Mouse (Mus musculus): ENCODE data around the gene Ces2e. TPM values are rescaled to one million over a fixed set of nuclear protein-coding genes. Genes with fewer than 3 reads are reported as not detected.

Gene Ces2e
- polyA plus RNA-seq, 1 experiment from 2014 or later, result 7.9 TPM

- H3K27ac ChIP-seq (ENCODE audit: low read length), result no peak overlapping the region
- H3K4me1 ChIP-seq (ENCODE audit: control insufficient read depth, insufficient read depth, low read length), result no peaks in the 10 kb centered on the region
- no peaks in the 10 kb centered on the region for H3K27me3 ChIP-seq (ENCODE audit: control insufficient read depth, insufficient read depth, low read length)
- H3K4me3 ChIP-seq (replicated peaks; ENCODE audit: low read length), result no peak overlapping the region
- ATAC-seq (ENCODE audit: insufficient read depth, low FRiP score), result no peak
- H3K36me3 ChIP-seq (ENCODE audit: control insufficient read depth, insufficient read depth, low read length), result no peaks in the 10 kb centered on the region
- no peaks in the 10 kb centered on the region for H3K9me3 ChIP-seq (replicated peaks; ENCODE audit: control insufficient read depth, low read length)
- 74% methylated on average over 5 of the region's 5 CpGs for WGBS
- H3K9ac ChIP-seq (ENCODE audit: low read length), result no peak overlapping the region
- H3K4me2 ChIP-seq (ENCODE audit: low read depth, low read length), result no peak overlapping the region
Observed at GRCm38 (mm10) chr8:104949031-104949430, 23.0 kb downstream of the Ces2e start.

GRCm38 (mm10) chr8:104961537-104961961, 35.5 kb downstream of the Ces2e start, which contains the start of gene Ces2g:
Gene Ces2g (plus strand): TSS chr8:104961718.
- Histone ChIP-seq H3K9me3 (replicated peaks; ENCODE audit: control insufficient read depth, low read length) (no peaks in the 10 kb centered on the region), H3K4me3 (replicated peaks; ENCODE audit: low read length) (no peak within 1 kb of the TSS), H3K36me3 (ENCODE audit: control insufficient read depth, insufficient read depth, low read length) (no peaks in the 10 kb centered on the region), H3K4me2 (ENCODE audit: low read depth, low read length) (no peak within 1 kb of the TSS), H3K27ac (ENCODE audit: low read length) (no peak within 1 kb of the TSS; the same call in 1 of the 2 replicates), H3K9ac (ENCODE audit: low read length) (no peak within 1 kb of the TSS), H3K4me1 (ENCODE audit: control insufficient read depth, insufficient read depth, low read length) (no peaks in the 10 kb centered on the region), H3K27me3 (ENCODE audit: control insufficient read depth, insufficient read depth, low read length) (no peaks in the 10 kb centered on the region)
- ATAC-seq (ENCODE audit: insufficient read depth, low FRiP score), result peak; percentile 58; the same call in 1 of the 2 replicates
- WGBS, result 53% methylated on average over 5 of the region's 5 CpGs

GRCm38 (mm10) chr8:104962229-104962901, 36.3 kb downstream of the Ces2e start:
- 69% methylated on average over 8 of the region's 8 CpGs for WGBS
- peak; percentile 22; the same call in 1 of the 2 replicates for ATAC-seq (ENCODE audit: insufficient read depth, low FRiP score)
- H3K27me3 ChIP-seq (ENCODE audit: control insufficient read depth, insufficient read depth, low read length), result no peaks in the 10 kb centered on the region
- H3K4me3 ChIP-seq (replicated peaks; ENCODE audit: low read length), result no peak overlapping the region
- peak overlapping the region; percentile 53; the same call in 1 of the 2 replicates for H3K27ac ChIP-seq (ENCODE audit: low read length)
- no peaks in the 10 kb centered on the region for H3K9me3 ChIP-seq (replicated peaks; ENCODE audit: control insufficient read depth, low read length)
- no peaks in the 10 kb centered on the region for H3K4me1 ChIP-seq (ENCODE audit: control insufficient read depth, insufficient read depth, low read length)
- H3K9ac ChIP-seq (ENCODE audit: low read length), result no peak overlapping the region
- no peaks in the 10 kb centered on the region for H3K36me3 ChIP-seq (ENCODE audit: control insufficient read depth, insufficient read depth, low read length)
- H3K4me2 ChIP-seq (ENCODE audit: low read depth, low read length), result no peak overlapping the region

- ATAC-seq (ENCODE audit: insufficient read depth, low FRiP score), result 0 out of 2 replicates have a peak, but pooled peaks have one; percentile 27
- Histone ChIP-seq H3K9me3 (replicated peaks; ENCODE audit: control insufficient read depth, low read length) (no peaks in the 10 kb centered on the region), H3K4me2 (ENCODE audit: low read depth, low read length) (no peak overlapping the region), H3K4me1 (ENCODE audit: control insufficient read depth, insufficient read depth, low read length) (no peaks in the 10 kb centered on the region), H3K27ac (ENCODE audit: low read length) (peak overlapping the region; percentile 53; the same call in 1 of the 2 replicates), H3K36me3 (ENCODE audit: control insufficient read depth, insufficient read depth, low read length) (no peaks in the 10 kb centered on the region), H3K4me3 (replicated peaks; ENCODE audit: low read length) (no peak overlapping the region), H3K9ac (ENCODE audit: low read length) (no peak overlapping the region), H3K27me3 (ENCODE audit: control insufficient read depth, insufficient read depth, low read length) (no peaks in the 10 kb centered on the region)
- WGBS, result 72% methylated on average over 4 of the region's 4 CpGs
Observed at GRCm38 (mm10) chr8:104963375-104963894, 37.4 kb downstream of the Ces2e start.

GRCm38 (mm10) chr8:104984126-104984525, 58.1 kb downstream of the Ces2e start:
- H3K36me3 ChIP-seq (ENCODE audit: control insufficient read depth, insufficient read depth, low read length), result no peaks in the 10 kb centered on the region
- ATAC-seq (ENCODE audit: insufficient read depth, low FRiP score), result no peak
- 91% methylated on average over 5 of the region's 5 CpGs for WGBS
- no peak overlapping the region for H3K4me3 ChIP-seq (replicated peaks; ENCODE audit: low read length)
- H3K27me3 ChIP-seq (ENCODE audit: control insufficient read depth, insufficient read depth, low read length), result no peaks in the 10 kb centered on the region
- H3K27ac ChIP-seq (ENCODE audit: low read length), result no peak overlapping the region
- no peaks in the 10 kb centered on the region for H3K4me1 ChIP-seq (ENCODE audit: control insufficient read depth, insufficient read depth, low read length)
- no peak overlapping the region for H3K9ac ChIP-seq (ENCODE audit: low read length)
- H3K9me3 ChIP-seq (replicated peaks; ENCODE audit: control insufficient read depth, low read length), result no peaks in the 10 kb centered on the region; the same call in 1 of the 2 replicates
- H3K4me2 ChIP-seq (ENCODE audit: low read depth, low read length), result no peak overlapping the region

Other genes starting within 250 kb of the Ces2e start
- gene Ces2a, start 192.3 kb upstream of the Ces2e start, polyA plus RNA-seq (2015; fragmentation: Nextera tagmentation; extraction: Ambion mirVana), result 1.3 and 1.4 TPM in 2 replicates
- 1.0 and 1.5 TPM in 2 replicates for gene Ces2b, start 94.7 kb upstream of the Ces2e start, polyA plus RNA-seq (2015; fragmentation: Nextera tagmentation; extraction: Ambion mirVana)
- gene Ces2c, start 79.2 kb upstream of the Ces2e start, polyA plus RNA-seq (2015; fragmentation: Nextera tagmentation; extraction: Ambion mirVana), result 1.4 and 2.2 TPM in 2 replicates
- gene Ces2f, start 21.1 kb downstream of the Ces2e start, polyA plus RNA-seq (2015; fragmentation: Nextera tagmentation; extraction: Ambion mirVana), result 0.53 and 0.69 TPM in 2 replicates
- gene Ces2g, start 35.5 kb downstream of the Ces2e start, polyA plus RNA-seq (2015; fragmentation: Nextera tagmentation; extraction: Ambion mirVana), result 12.8 and 18.7 TPM in 2 replicates
- gene Ces2h, start 74.6 kb downstream of the Ces2e start, polyA plus RNA-seq (2015; fragmentation: Nextera tagmentation; extraction: Ambion mirVana), result not detected in 2 replicates
- gene Ces3a, start 122.3 kb downstream of the Ces2e start, polyA plus RNA-seq (2015; fragmentation: Nextera tagmentation; extraction: Ambion mirVana), result not detected in 2 replicates
- not detected in 2 replicates for gene Ces3b, start 157.5 kb downstream of the Ces2e start, polyA plus RNA-seq (2015; fragmentation: Nextera tagmentation; extraction: Ambion mirVana)
- gene Ces4a, start 205.5 kb downstream of the Ces2e start, polyA plus RNA-seq (2015; fragmentation: Nextera tagmentation; extraction: Ambion mirVana), result not detected in 2 replicates
- gene Cbfb, start 244.4 kb downstream of the Ces2e start, polyA plus RNA-seq (2015; fragmentation: Nextera tagmentation; extraction: Ambion mirVana), result 41.8 and 46.1 TPM in 2 replicates

Data from stomach, embryonic 16.5 days (tissue).